Mouse (Mus musculus) bone marrow macrophage, adult 2 months (primary cell): Measurements from ENCODE around the gene Rab9.

Experiments used
- CTCF ChIP-seq: IDR thresholded peaks from 2 replicates; pipeline ENCODE4 v1.5.1; 2012; ENCODE audit warnings: low read depth, mild to moderate bottlenecking, low read length, moderate library complexity
- POLR2A ChIP-seq: IDR thresholded peaks from 2 replicates; pipeline ENCODE4 v1.6.1; 2012; ENCODE audit warnings: mild to moderate bottlenecking, low read depth, low read length, borderline replicate concordance

- TF ChIP-seq POLR2A = no peak
- no peak for TF ChIP-seq CTCF
Observed at GRCm38 (mm10) chrX:166478631-166479364, 869 bp downstream of the Rab9 start.
